Mouse (Mus musculus): ENCODE data around the gene Tsacc. TPM values are rescaled to one million over a fixed set of nuclear protein-coding genes. Genes with fewer than 3 reads are reported as not detected.
A peak's percentile ranks its signal among the peaks of the same experiment; 100 is the strongest.

The Tsacc gene
- polyA plus RNA-seq (2016; fragmentation: Nextera tagmentation; extraction: Ambion mirVana): 16.1 and 16.9 TPM in 2 replicates

DNA sequence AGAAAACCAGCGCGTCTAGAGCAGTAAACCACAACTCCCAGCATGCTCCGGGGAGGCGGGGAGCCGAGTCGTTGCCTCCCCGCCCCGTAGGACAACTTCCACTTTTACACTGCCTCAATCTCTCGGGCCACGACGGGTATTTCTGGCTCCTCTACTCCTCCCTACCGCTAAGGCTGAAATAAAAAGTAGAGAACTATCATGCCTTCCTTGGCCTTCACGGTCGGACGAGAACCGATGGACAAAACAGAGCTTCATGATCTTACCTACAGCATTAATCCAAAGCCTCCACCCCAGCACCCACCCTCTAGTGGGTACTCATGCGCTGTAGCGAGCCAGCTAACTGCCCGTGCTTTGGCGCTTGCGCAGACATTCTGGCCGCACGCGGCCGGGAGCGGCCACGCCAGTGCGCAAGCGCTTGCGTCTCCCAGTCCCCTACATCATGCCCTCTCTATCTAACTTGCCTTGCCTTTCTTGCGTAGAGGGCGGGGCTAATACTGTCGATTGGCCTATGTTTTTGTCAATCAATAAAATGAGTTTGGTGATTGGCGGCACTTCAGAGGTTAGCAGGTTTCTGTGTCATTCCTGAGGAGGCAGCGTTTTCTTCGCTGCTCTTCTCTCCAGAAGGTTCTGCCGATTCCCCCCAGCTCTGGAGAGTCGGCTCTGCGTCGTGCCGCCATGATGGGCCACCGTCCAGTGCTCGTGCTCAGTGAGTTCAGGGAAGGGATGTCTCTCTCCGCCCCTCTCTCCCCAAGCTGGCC is at the start of gene Tsacc, which contains the start of gene Cct3:
Gene Tsacc (minus strand): TSS at position 439 of the 758 bp plus-strand sequence.
Gene Cct3 (plus strand): TSS at position 556 of the 758 bp plus-strand sequence.
- H3K4me3 ChIP-seq: peak within 1 kb of the TSS; percentile 78
- WGBS: 1% methylated on average over 44 of the region's 44 CpGs
- H3K4me1 ChIP-seq: peaks cover 14% of the 10 kb centered on the region
- peak within 1 kb of the TSS; percentile 84 for H3K9ac ChIP-seq
- H3K27me3 ChIP-seq: no peaks in the 10 kb centered on the region
- H3K27ac ChIP-seq: peak within 1 kb of the TSS; percentile 94
- no peaks in the 10 kb centered on the region for H3K9me3 ChIP-seq
- ATAC-seq (ENCODE audit: insufficient number of reproducible peaks, insufficient read depth, low FRiP score, low TSS enrichment): peak; percentile 100
- peaks cover 27% of the 10 kb centered on the region for H3K36me3 ChIP-seq
- peak within 1 kb of the TSS; percentile 85 for H3K4me2 ChIP-seq (replicated peaks)

DNA sequence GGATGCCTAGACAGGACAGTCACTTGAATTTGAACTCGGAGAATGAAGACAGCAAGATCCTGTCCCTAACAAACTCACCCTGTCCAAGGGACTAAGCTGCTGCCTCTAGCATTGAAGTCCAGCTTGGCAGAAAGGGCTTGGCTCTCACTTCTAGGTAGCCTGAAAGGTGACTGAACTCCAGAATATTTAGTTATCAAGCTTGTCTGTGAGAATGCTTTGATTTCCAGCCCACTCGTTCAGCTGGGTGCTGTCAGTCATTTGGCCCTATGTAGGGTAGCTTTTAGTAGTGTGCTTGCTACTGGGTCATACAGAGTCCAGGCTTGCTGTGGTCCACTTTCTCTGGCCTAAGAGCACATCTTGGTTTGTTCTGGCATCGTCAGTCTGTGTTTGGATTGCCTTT is 42.2 kb upstream of the Tsacc start:
- H3K27ac ChIP-seq: no peak overlapping the region
- H3K4me3 ChIP-seq: no peak overlapping the region
- no peak for ATAC-seq (ENCODE audit: insufficient number of reproducible peaks, insufficient read depth, low FRiP score, low TSS enrichment)

DNA sequence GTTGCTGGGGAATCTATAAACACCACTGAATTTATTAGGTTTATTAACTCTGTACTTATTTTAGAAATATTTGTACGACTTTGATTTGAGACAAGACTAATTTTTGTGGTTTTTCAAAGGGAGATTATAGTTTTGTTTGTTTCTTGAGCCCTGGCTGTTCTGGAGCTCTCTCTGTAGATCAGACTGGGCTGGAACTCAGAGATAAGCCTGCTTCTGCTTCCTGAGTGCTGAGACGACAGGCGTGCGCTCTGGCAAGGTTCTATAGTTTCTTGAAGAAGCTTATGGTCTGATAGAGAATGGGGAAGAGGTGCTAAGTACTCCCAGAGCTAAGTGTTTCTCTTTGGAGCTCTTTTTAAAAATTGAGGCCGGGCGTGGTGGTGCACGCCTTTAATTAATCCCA is 41.5 kb upstream of the Tsacc start:
- WGBS: 92% methylated on average over 7 of the region's 7 CpGs
- H3K4me1 ChIP-seq: peaks cover 30% of the 10 kb centered on the region
- H3K36me3 ChIP-seq: peaks cover 18% of the 10 kb centered on the region
- no peaks in the 10 kb centered on the region for H3K9me3 ChIP-seq
- no peak overlapping the region for H3K4me3 ChIP-seq
- H3K27me3 ChIP-seq: no peaks in the 10 kb centered on the region
- no peak overlapping the region for H3K27ac ChIP-seq
- ATAC-seq (ENCODE audit: insufficient number of reproducible peaks, insufficient read depth, low FRiP score, low TSS enrichment): no peak
- H3K9ac ChIP-seq: no peak overlapping the region
- no peak overlapping the region for H3K4me2 ChIP-seq (replicated peaks)

More for the DNA sequence above, 42.2 kb upstream of the Tsacc start:
- Histone ChIP-seq H3K4me1 (peaks cover 30% of the 10 kb centered on the region), H3K9me3 (no peaks in the 10 kb centered on the region), H3K36me3 (peaks cover 25% of the 10 kb centered on the region), H3K9ac (no peak overlapping the region), H3K27me3 (no peaks in the 10 kb centered on the region), H3K4me2 (replicated peaks) (no peak overlapping the region)
- 74% methylated on average over 3 of the region's 3 CpGs for WGBS

DNA sequence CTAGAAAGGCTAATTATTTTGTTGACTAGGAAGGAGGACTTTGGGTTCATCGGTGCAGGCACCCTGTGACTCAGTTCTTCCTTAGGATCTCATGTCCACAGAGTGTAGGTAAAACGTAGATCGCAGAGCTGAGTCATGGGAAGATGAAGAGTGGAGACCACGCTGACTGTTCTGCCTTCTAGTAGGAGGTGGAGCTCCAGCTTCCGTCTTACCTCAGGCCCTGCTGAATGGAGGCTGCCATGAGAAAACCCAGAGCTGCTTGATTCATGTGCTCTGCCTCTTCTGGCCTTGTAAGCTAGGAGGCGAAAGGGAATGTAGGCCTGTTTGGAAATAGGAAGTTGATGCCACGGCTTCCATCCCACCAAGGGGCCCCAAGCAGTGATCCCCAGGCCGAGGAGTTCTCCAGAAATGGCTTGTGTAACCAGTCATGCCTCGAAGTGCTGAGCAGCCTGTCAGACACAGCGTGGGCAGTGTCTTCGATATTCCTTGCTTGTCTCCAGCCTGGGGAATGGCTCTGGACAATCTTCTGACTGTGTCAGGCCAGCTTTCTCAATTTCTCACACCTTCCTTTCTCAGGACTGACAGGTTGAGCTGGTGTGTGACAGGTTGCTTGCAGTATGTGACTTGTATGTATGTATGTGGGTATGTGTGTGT is 40.7 kb upstream of the Tsacc start:
- H3K4me3 ChIP-seq: no peak overlapping the region
- peak overlapping the region; percentile 79 for H3K4me2 ChIP-seq (replicated peaks)
- H3K4me1 ChIP-seq: peaks cover 30% of the 10 kb centered on the region
- no peak overlapping the region for H3K27ac ChIP-seq
- H3K27me3 ChIP-seq: no peaks in the 10 kb centered on the region
- 87% methylated on average over 11 of the region's 11 CpGs for WGBS
- H3K36me3 ChIP-seq: peaks cover 9% of the 10 kb centered on the region
- no peaks in the 10 kb centered on the region for H3K9me3 ChIP-seq
- no peak overlapping the region for H3K9ac ChIP-seq
- no peak for ATAC-seq (ENCODE audit: insufficient number of reproducible peaks, insufficient read depth, low FRiP score, low TSS enrichment)

DNA sequence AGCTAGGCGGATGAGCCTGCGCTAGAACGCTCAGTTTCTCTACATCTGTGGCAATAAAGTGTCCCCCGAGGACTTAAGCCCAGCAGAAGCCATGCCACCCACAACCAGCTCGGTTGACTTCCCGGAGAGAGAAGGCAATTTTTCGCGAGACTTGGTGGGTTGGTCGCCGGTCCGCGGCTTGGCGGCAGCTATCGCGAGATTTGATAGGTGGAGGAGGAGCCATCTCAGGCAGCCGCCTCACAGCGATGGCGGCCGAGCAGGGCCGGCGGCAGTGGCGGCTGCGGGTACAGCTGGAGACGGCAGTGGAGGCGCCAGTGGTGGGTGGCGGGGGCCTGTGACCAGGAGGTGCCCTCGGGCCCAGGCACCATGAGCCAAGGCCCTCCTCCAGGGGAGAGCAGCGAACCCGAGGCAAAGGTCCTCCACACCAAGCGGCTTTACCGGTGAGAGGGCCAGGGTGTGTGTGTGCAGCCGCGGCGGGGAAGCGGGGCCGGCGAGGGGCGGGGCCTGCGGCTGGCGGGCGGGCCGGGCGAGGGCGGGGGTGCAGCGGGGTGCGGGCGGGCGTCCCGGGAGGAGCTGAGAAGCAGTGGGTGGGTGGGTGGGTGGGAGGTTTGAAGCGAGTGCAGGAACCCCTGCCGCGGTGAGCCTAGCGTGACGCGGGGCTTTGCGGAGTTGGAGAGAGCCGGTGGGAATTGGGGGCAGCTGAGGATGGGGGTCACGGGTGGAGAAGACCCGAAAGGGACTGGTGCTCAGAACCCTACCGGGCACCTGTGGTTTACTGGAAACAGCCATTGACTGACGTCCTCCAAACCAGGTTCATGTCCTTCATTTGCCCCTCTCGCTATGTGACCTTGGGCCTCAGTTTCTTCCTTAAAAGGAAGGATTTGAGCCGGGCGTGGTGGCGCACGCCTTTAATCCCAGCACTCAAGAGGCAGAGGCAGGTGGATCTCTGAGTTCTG is 39.5 kb upstream of the Tsacc start, which contains the start of the genes Tmem79 and Smg5:
Gene Tmem79 (minus strand): TSS at position 91 of the 956 bp plus-strand sequence.
Gene Smg5 (plus strand): TSS at position 203 of the 956 bp plus-strand sequence.
- ATAC-seq (ENCODE audit: insufficient number of reproducible peaks, insufficient read depth, low FRiP score, low TSS enrichment): peak; percentile 88
- Histone ChIP-seq H3K4me3 (peak within 1 kb of the TSS; percentile 80), H3K4me2 (replicated peaks) (peak within 1 kb of the TSS; percentile 79), H3K9ac (peak within 1 kb of the TSS; percentile 89), H3K36me3 (no peaks in the 10 kb centered on the region), H3K4me1 (peaks cover 30% of the 10 kb centered on the region), H3K27ac (peak within 1 kb of the TSS; percentile 92), H3K27me3 (no peaks in the 10 kb centered on the region), H3K9me3 (no peaks in the 10 kb centered on the region)
- 2% methylated on average over 59 of the region's 66 CpGs for WGBS

DNA sequence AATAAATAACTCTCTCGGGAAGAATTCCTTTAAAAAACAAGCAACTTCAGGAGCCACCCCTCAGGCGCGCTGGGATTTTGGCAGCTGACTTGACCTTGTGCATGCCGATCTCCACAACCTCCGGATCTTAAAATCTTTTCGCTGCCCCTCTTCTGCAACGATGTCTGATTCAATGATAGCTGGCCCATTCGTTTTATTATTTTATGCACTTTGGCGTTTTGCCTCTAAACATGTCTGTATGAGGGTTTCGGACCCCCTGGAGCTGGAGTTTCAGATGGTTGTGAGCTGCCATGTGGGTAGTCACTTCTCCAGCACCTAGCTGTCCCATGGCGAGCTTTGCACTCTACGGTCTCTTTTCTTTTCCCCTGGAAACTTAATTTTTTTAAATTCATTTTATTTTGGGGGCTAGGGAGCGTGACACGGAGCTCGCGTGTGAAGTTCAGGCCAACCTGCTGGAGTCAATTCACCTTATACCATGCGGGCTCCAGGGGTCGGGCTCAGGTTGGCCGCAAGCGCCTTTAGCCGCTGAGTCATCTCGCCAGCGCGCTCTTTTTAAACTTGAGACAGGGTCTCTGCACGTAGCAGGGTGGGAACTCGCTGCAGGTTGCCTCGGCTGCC is 38.7 kb upstream of the Tsacc start:
- 2% methylated on average over 27 of the region's 27 CpGs for WGBS
- peak overlapping the region; percentile 80 for H3K4me3 ChIP-seq
- peak overlapping the region; percentile 89 for H3K9ac ChIP-seq
- H3K9me3 ChIP-seq: no peaks in the 10 kb centered on the region
- peaks cover 30% of the 10 kb centered on the region for H3K4me1 ChIP-seq
- no peaks in the 10 kb centered on the region for H3K27me3 ChIP-seq
- peak overlapping the region; percentile 79 for H3K4me2 ChIP-seq (replicated peaks)
- H3K36me3 ChIP-seq: no peaks in the 10 kb centered on the region
- ATAC-seq (ENCODE audit: insufficient number of reproducible peaks, insufficient read depth, low FRiP score, low TSS enrichment): peak; percentile 59
- peak overlapping the region; percentile 92 for H3K27ac ChIP-seq

DNA sequence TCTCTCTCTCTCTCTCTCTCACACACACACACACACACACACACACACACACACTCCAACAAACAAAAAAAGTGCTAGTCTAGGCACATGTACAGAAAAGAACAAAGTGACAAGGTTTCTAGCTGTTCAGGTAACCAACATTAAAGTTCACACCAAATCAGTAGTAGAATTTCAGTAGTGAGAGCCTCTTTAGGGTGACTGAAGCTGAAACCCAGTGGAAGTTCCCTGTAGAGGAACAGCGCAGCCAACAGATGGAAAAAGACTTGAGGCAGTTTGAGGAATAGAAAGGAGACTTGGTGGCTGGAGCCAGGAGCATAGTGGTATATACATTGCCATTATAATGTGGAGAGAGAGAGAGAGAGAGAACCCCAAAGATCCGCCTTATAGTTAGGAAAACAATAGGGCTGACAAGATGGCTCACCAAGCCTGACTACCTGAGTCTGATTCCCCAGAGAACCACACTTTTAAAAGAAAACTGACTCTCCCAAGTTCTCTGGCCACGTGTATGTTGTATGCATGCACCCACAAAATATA is 38.2 kb upstream of the Tsacc start:
- H3K27ac ChIP-seq: no peak overlapping the region; the same call in 1 of the 2 replicates
- H3K36me3 ChIP-seq: no peaks in the 10 kb centered on the region
- H3K4me1 ChIP-seq: peaks cover 30% of the 10 kb centered on the region
- no peak for ATAC-seq (ENCODE audit: insufficient number of reproducible peaks, insufficient read depth, low FRiP score, low TSS enrichment)
- H3K4me2 ChIP-seq (replicated peaks): peak overlapping the region; percentile 79
- 36% methylated on average over 3 of the region's 3 CpGs for WGBS
- peak overlapping the region; percentile 89 for H3K9ac ChIP-seq
- H3K4me3 ChIP-seq: peak overlapping the region; percentile 80
- no peaks in the 10 kb centered on the region for H3K9me3 ChIP-seq
- no peaks in the 10 kb centered on the region for H3K27me3 ChIP-seq

DNA sequence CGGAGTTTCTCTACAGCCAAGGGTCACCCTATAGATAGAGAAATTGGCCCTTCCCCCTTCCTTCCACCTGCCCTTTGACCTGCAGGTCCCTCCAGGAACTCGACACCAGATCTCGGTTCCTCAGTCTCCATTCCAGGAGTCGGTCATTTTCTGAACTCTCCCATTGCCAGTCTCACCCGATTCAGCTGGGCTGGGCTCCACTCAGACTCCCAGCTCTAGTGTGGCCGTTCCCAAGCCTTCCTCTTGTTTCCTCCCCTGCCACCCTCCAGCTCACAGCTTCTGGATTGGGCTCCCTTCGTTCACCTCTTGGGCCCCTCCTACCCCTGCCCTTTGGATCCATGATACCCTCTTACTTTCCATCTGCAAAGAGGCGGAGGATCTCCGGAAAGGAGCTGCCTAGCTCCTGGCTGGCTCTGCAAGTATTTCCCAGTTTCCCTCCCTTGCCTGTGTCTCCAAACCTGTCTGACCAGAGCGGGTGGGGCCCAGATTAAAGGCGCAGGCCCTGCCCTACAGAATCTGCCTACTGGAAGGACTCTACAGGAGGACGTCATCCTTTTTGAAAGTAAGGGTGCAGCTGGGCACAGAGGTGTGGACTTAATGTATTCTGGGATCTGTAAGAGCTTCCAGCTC is 37.3 kb upstream of the Tsacc start:
- peaks cover 6% of the 10 kb centered on the region for H3K36me3 ChIP-seq
- peak overlapping the region; percentile 79 for H3K4me2 ChIP-seq (replicated peaks)
- H3K27me3 ChIP-seq: no peaks in the 10 kb centered on the region
- WGBS: 41% methylated on average over 12 of the region's 12 CpGs
- 0 out of 2 replicates have a peak overlapping the region, but pooled peaks have one; percentile 89 for H3K9ac ChIP-seq
- H3K4me3 ChIP-seq: no peak overlapping the region
- peaks cover 30% of the 10 kb centered on the region for H3K4me1 ChIP-seq
- no peaks in the 10 kb centered on the region for H3K9me3 ChIP-seq
- no peak for ATAC-seq (ENCODE audit: insufficient number of reproducible peaks, insufficient read depth, low FRiP score, low TSS enrichment)
- 0 out of 2 replicates have a peak overlapping the region, but pooled peaks have one; percentile 25 for H3K27ac ChIP-seq

DNA sequence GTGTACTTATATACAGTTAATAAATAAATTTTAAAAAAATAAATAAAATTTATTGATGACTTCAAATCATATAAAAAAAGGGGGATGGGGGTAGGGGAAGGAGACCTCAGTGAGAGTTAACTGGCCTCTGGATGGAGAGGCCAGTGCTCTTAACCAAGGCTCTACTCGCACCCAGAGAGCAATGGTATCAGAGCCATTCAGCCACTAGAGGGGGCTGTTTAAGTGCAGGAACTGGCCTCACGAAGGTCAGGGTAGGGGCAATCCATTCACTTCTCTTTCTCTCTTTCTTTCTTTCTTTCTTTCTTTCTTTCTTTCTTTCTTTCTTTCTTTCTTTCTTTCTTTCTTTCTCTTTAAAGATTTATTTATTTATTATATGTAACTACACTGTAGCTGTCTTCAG is 34.5 kb upstream of the Tsacc start:
- 33% methylated on average over 2 of the region's 2 CpGs for WGBS

DNA sequence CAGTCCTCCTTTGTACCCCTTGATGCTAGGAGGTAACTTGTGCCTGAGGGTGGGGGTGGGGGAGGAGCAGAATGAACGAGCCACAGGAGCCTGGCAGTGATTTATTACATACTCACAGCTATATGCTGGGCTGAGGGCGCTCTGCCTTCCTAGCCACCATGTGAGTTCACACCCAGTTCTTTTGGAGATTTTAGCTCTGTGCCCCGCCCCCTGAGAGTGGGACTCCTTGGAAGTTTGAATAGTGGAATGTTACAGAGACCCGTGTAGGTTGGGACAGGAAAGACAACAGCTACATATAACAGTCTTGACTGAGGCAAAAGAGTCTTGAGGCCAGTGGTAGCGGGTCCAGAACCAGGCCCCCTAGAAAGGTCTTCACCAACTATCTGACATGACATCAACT is 32.2 kb upstream of the Tsacc start:
- Histone ChIP-seq H3K4me2 (replicated peaks) (no peak overlapping the region), H3K9ac (no peak overlapping the region), H3K9me3 (no peaks in the 10 kb centered on the region), H3K4me1 (peaks cover 13% of the 10 kb centered on the region), H3K36me3 (peaks cover 29% of the 10 kb centered on the region), H3K4me3 (no peak overlapping the region), H3K27ac (no peak overlapping the region), H3K27me3 (no peaks in the 10 kb centered on the region)
- 81% methylated on average over 5 of the region's 5 CpGs for WGBS
- no peak for ATAC-seq (ENCODE audit: insufficient number of reproducible peaks, insufficient read depth, low FRiP score, low TSS enrichment)

More for the DNA sequence above, 34.5 kb upstream of the Tsacc start:
- Histone ChIP-seq H3K36me3 (peaks cover 29% of the 10 kb centered on the region), H3K9ac (no peak overlapping the region), H3K4me1 (peaks cover 14% of the 10 kb centered on the region), H3K4me2 (replicated peaks) (no peak overlapping the region), H3K4me3 (no peak overlapping the region), H3K27ac (no peak overlapping the region), H3K27me3 (no peaks in the 10 kb centered on the region), H3K9me3 (no peaks in the 10 kb centered on the region)
- ATAC-seq (ENCODE audit: insufficient number of reproducible peaks, insufficient read depth, low FRiP score, low TSS enrichment): no peak
